Comparison of ENCODE assay signal across 8 mouse cellular contexts in genomic region chr5:34210279-34210678, GRCm38 (mm10). TPM values are rescaled to one million over a fixed set of nuclear protein-coding genes. Genes with fewer than 3 reads are reported as not detected.
A peak's percentile ranks its signal among the peaks of the same experiment; 100 is the strongest.
DNase-seq lines count a peak whose midpoint lies in the region; ATAC-seq lines count a peak whose summit lies in the region.

No protein-coding gene starts in this region.

- DNase-seq in Muller cell, postnatal 12 days (ENCODE audit: inconsistent ontology term) = peak; percentile 70
- DNase-seq in hindbrain, embryonic 11.5 days (ENCODE audit: low spot score) = peak; percentile 85
- DNase-seq in layer of hippocampus, adult 9-11 months = peak; percentile 75
- DNase-seq in lung, postnatal 14 days = peak; percentile 82
- DNase-seq in retina, postnatal 7 days (ENCODE audit: low read depth, low spot score) = peak; percentile 65
- peak; percentile 77 for DNase-seq in urinary bladder, postnatal 25 days (ENCODE audit: low spot score)

- no peaks in the 10 kb centered on the region for H3K4me1 ChIP-seq in forebrain, embryonic 12.5 days
- H3K4me1 ChIP-seq in hindbrain, embryonic 11.5 days (replicated peaks; ENCODE audit: control insufficient read depth, insufficient read depth, low read length) = no peaks in the 10 kb centered on the region

- 4% methylated on average over 1 of the region's 1 CpGs for WGBS in forebrain, embryonic 12.5 days
- 5% methylated on average over 1 of the region's 1 CpGs for WGBS in hindbrain, embryonic 11.5 days

- no peak overlapping the region for H3K4me3 ChIP-seq in forebrain, embryonic 12.5 days (replicated peaks)
- H3K4me3 ChIP-seq in hindbrain, embryonic 11.5 days (ENCODE audit: low read depth, low read length) = no peak overlapping the region

- no peaks in the 10 kb centered on the region for H3K36me3 ChIP-seq in forebrain, embryonic 12.5 days (replicated peaks)
- no peaks in the 10 kb centered on the region for H3K36me3 ChIP-seq in hindbrain, embryonic 11.5 days (ENCODE audit: control insufficient read depth, insufficient read depth, low read length)

- no peak overlapping the region for H3K9ac ChIP-seq in forebrain, embryonic 12.5 days
- no peak overlapping the region for H3K9ac ChIP-seq in hindbrain, embryonic 11.5 days (ENCODE audit: low read depth, low read length)

- no peak overlapping the region for H3K27ac ChIP-seq in forebrain, embryonic 12.5 days
- no peak overlapping the region for H3K27ac ChIP-seq in hindbrain, embryonic 11.5 days (ENCODE audit: low read depth, low read length)

- ATAC-seq in cerebellum, adult (ENCODE audit: insufficient number of reproducible peaks, low FRiP score, low TSS enrichment) = peak; percentile 36
- ATAC-seq in forebrain, embryonic 12.5 days (ENCODE audit: low FRiP score) = peak; percentile 64
- no peak for ATAC-seq in hindbrain, embryonic 11.5 days (ENCODE audit: low FRiP score)

- no peak overlapping the region for H3K4me2 ChIP-seq in forebrain, embryonic 12.5 days
- H3K4me2 ChIP-seq in hindbrain, embryonic 11.5 days (replicated peaks; ENCODE audit: low read depth, low read length) = no peak overlapping the region

- no peaks in the 10 kb centered on the region for H3K9me3 ChIP-seq in forebrain, embryonic 12.5 days
- H3K9me3 ChIP-seq in hindbrain, embryonic 11.5 days (ENCODE audit: control insufficient read depth, low read length) = no peaks in the 10 kb centered on the region

- H3K27me3 ChIP-seq in forebrain, embryonic 12.5 days = no peaks in the 10 kb centered on the region
- no peaks in the 10 kb centered on the region for H3K27me3 ChIP-seq in hindbrain, embryonic 11.5 days (ENCODE audit: control insufficient read depth, insufficient read depth, low read length)

RNA-seq across cellular contexts. Expression of gene Mxd4, which starts 22.8 kb away (rescaled TPM):
- polyA plus RNA-seq in forebrain, embryonic 12.5 days (2016; fragmentation: Nextera tagmentation; extraction: Ambion mirVana) = 25.0 and 25.8 TPM in 2 replicates
- polyA plus RNA-seq in hindbrain, embryonic 11.5 days (2014; fragmentation: Nextera tagmentation; extraction: Ambion mirVana) = 23.7 and 29.2 TPM in 2 replicates

RNA-seq across cellular contexts. Expression of gene Haus3, which starts 41.0 kb away (rescaled TPM):
- polyA plus RNA-seq in forebrain, embryonic 12.5 days (2016; fragmentation: Nextera tagmentation; extraction: Ambion mirVana) = 43.1 and 45.3 TPM in 2 replicates
- polyA plus RNA-seq in hindbrain, embryonic 11.5 days (2014; fragmentation: Nextera tagmentation; extraction: Ambion mirVana) = 44.1 and 46.9 TPM in 2 replicates

RNA-seq across cellular contexts. Expression of gene Poln, which starts 41.0 kb away (rescaled TPM):
- polyA plus RNA-seq in forebrain, embryonic 12.5 days (2016; fragmentation: Nextera tagmentation; extraction: Ambion mirVana) = 0.62 and 0.80 TPM in 2 replicates
- 0.26 and 1.2 TPM in 2 replicates for polyA plus RNA-seq in hindbrain, embryonic 11.5 days (2014; fragmentation: Nextera tagmentation; extraction: Ambion mirVana)
